Mouse (Mus musculus) forelimb bud, embryonic 11.5 days (tissue): ENCODE measurements at regions not wholly inside any gene's neighbourhood (a gene's known extent, or its start where the extent isn't known, plus 50 kb on each side); places are given as distances from the start of the nearest gene placed in this dataset.
A peak's percentile ranks its signal among the peaks of the same experiment; 100 is the strongest.

Source experiments
- DNase-seq: peaks from one replicate; pipeline ENCODE4 v3.0.0-alpha.2; 2012; ENCODE audit warnings: low read depth, low spot score

GRCm38 (mm10) chr4:153724045-153724444 is 233.0 kb upstream of the A430005L14Rik start:
- no peak for DNase-seq

DNA sequence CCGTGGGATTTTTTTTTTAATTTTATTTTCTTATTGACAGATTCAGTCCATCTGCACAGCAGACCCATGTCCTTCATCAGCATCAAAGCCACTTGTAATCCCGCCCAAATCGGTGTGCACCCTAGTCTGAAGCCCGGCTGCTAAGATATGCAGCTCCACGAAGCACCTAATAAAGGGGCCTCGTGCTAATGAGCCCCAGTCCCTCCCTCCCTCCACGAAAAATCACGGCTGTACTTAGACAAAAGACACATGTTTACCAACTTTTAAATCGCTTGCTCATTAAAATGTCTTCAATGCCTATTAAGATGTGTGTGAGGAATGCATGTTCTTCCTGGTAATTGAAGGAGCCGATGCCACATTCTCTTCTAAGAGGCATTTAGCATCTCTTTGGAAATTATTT is 229.8 kb upstream of the A430005L14Rik start:
- peak; percentile 33 for DNase-seq

DNA sequence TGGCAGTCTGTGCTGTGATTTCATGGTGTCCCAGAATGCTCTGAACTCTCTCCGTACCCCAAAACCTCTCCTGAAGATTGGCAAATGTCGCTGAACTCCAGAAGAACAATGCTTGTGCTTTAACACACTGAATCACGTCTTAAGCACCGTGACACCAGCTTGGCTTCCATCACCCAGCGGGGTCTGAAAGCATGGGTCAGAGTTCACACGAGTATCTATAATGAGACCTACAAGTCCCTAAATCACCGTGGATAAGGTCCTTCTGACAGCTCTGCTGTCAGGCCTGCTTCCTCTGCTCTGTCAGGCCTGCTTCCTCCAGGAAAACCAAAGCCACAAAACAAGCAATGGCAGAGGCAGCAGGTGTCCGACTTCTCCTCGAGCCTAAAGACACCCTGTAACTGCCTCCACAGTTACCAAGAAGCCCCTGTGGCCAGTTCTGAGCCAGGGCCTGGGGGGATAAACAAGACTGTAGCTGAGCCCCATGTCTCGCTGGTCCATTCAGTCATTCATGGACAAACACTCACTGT is 229.1 kb upstream of the A430005L14Rik start:
- DNase-seq: no peak

- DNase-seq: no peak
These were observed 218.9 kb upstream of the A430005L14Rik start for GRCm38 (mm10) chr4:153738088-153738487.

DNA sequence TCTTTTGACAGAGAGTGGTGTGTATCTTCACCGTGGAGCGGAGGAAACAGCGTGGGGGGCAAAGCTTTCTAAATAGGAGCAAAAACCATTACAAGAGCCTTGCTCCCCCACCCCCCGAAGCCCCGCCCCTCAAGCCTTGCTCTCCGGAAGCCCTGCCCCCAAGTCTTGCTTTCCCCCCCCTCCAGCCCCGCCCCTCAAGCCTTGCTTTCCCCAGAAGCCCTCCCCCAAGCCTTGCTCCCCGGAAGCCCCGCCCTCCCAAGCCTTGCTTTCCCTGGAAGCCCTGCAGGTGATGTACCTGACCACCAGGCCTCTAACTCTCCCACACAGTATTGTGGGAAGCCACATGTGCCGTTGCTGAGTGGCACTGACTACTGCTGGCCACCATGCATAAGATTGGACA is 214.8 kb upstream of the A430005L14Rik start:
- no peak for DNase-seq

DNA sequence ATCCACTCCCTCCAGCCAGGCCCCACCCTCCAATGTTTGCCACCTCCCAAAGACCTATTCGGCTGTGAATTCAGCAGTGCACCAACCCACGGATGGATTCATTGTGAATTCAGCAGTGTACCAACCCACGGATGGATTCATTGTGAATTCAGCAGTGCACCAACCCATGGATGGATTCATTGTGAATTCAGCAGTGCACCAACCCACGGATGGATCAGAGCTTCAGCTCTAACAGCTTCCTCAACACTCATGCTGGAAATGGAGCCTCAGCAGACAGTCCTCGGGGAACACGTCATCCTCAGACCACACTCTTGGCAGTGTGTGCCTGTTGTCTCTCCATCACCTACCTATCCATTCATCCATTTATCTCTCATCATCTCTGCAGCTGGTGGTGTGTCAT is 204.2 kb upstream of the A430005L14Rik start:
- no peak for DNase-seq

DNA sequence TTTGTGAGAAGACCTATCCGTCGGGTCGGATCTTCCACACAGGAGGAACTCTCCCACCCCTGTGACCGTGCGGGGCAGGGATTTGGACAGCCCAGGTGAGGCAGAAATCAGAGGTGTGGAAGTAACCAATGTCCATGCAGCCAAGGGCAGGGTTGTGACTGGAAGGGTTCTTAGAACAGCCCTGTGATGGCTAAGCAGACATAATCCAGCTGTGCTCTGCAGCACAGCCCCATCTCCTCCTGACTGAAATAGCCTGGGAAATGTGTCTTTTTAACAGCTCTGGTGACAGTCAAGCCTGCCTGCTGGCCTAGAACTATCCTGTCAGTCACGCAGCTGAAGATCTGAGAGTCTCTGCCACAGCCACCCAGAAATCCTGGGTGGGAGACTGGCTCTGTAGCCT is 198.7 kb upstream of the A430005L14Rik start:
- DNase-seq: no peak

GRCm38 (mm10) chr4:153758781-153759180 is 198.3 kb upstream of the A430005L14Rik start:
- DNase-seq: no peak

GRCm38 (mm10) chr4:153760934-153761333 is 196.1 kb upstream of the A430005L14Rik start:
- DNase-seq: no peak

- DNase-seq: no peak
These were observed 193.6 kb upstream of the A430005L14Rik start for GRCm38 (mm10) chr4:153763413-153763812.

DNA sequence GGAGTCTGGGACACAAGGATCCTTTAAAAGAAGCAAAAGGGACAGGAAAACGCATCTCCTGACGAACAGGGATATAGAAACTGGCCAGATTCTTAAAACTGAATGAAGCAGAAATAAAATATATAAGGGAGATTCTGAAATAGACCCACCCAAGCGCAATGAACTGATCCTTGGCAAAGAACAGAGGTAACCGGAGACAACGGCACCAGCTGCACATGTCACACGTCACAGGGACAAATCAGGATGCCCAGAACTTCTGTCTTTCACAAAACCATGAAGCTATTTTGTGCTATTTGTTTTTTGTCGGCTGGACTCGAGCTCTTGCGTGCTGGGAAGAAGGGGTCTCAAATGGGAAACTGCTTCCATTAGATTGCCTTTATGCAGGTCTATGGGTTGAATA is 189.3 kb upstream of the A430005L14Rik start:
- no peak for DNase-seq

DNA sequence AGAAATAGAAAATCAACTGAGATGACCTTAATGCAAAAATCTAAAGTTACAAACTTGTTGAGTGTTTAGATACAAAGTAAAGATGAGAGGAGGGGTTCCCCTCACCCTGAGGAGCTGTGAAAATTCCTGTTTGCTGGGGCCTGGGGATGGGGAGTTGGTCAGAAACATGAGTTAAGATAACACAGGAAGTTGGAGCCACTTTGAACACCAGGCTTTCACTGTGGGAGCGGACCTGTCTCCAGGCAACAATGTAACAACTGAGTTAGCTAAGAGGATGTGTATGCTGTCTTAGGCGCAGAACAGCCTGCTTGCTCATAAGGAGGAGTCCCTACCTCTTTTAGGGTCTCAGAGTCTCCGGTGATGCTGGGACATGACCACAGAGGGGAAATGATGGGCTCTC is 188.7 kb upstream of the A430005L14Rik start:
- no peak for DNase-seq

DNA sequence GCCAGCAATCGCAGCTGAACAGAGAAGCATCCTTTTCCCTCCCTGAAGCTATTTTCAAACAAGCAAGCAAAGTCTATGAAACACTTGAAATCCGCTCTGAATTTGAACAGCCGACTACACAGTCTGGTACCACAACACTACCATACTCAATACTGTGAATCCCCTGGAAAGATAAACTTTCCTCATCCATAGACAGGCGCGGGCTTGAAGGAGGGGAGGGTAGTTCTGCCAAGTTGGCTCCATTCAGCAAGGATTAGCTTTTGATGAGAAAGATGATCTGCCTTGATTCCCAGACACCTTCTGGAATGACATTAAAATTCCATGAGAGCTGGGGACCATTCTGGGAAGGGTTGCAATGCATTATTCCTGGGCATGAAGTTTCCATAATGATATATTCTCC is 186.4 kb upstream of the A430005L14Rik start:
- no peak for DNase-seq

- no peak for DNase-seq
These were observed 176.5 kb upstream of the A430005L14Rik start for GRCm38 (mm10) chr4:153780501-153780900.

DNA sequence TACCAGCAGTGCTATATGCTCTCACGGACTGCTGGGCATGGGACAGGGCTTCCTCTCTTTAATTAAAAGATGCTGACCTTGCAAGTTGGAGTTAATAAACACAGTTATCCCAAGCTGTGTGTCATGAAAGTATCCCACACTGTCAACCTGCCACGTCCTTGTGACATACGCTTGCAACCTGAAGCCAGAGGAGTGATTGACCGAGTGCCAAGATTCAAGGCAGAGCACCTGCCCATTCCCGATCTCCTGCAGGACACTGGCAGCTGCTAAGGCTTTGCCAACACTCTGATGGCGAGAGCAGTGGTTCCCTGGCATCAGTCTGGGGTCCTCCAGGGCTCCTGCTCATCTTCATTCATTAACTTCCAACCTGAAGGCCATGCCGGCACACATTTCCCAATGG is 175.8 kb upstream of the A430005L14Rik start:
- no peak for DNase-seq

DNA sequence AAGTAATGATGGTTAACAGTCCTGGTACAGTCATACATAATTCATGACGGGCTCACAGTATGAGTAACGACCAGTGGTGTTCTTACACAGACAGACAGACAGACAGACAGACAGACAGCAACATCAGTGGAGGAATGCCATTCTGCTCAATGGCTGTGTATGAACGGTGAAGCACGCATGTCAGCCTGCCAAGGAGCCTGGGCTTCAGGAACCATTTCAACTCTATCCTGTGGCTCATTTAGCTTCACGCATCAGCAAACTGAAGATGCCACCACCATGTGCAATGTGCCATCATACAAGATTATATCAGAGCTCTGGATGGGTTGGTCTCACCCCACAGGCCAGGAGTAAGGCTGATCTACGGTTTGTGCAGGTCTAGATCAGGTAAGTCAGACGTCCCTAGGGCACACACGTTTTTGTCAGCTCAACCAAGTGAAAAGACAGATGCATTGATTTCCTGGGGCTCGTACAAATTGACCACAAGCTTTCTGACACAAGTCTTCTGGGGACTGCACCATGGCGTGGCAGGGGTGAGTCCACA is 175.0 kb upstream of the A430005L14Rik start:
- no peak for DNase-seq

GRCm38 (mm10) chr4:153784401-153784800 is 172.6 kb upstream of the A430005L14Rik start:
- DNase-seq: no peak

- no peak for DNase-seq
These were observed 171.5 kb upstream of the A430005L14Rik start for GRCm38 (mm10) chr4:153785564-153785963.

- DNase-seq: no peak
These were observed 164.7 kb upstream of the A430005L14Rik start for GRCm38 (mm10) chr4:153792307-153792706.

- no peak for DNase-seq
These were observed 159.0 kb upstream of the A430005L14Rik start for GRCm38 (mm10) chr4:153798061-153798460.

- no peak for DNase-seq
These were observed 151.3 kb upstream of the A430005L14Rik start for GRCm38 (mm10) chr4:153805727-153806126.

GRCm38 (mm10) chr4:153806180-153806692 is 150.8 kb upstream of the A430005L14Rik start:
- no peak for DNase-seq

- no peak for DNase-seq
These were observed 150.1 kb upstream of the A430005L14Rik start for GRCm38 (mm10) chr4:153806820-153807436.
